Mouse (Mus musculus): ENCODE results near the gene Tango2. TPM values are rescaled to one million over a fixed set of nuclear protein-coding genes. Genes with fewer than 3 reads are reported as not detected.

Gene Tango2
- total and polyA plus RNA-seq, 3 experiments, result 3.8 to 10.8 (median 9.6) TPM

- Histone ChIP-seq H3K4me3 (replicated peaks in 1 of 3; ENCODE audit: low read depth in 2 of 3, low read length in 2 of 3, poor library complexity in 1 of 3) (no peak overlapping the region), H3K4me2 (ENCODE audit: insufficient read depth, low read depth, poor library complexity, severe bottlenecking) (no peak overlapping the region), H3K9me3 (replicated peaks; ENCODE audit: low read length) (no peaks in the 10 kb centered on the region), H3K27ac (ENCODE audit: insufficient read depth, low read depth) (no peak overlapping the region), H3K36me3 (replicated peaks in 1 of 2; ENCODE audit: control insufficient read depth in 1 of 2, insufficient read depth in 1 of 2, low read length in 1 of 2) (peaks cover 0 to 11% of the 10 kb centered on the region in 2 experiments), H3K27me3 (replicated peaks) (peaks cover 15% of the 10 kb centered on the region), H3K79me2 (replicated peaks; ENCODE audit: control insufficient read depth, extremely low read depth, insufficient read depth, poor library complexity, severe bottlenecking) (no peaks in the 10 kb centered on the region), H3K4me1 (ENCODE audit: control insufficient read depth in 1 of 2, insufficient read depth in 2 of 2) (peaks cover 18 to 42% of the 10 kb centered on the region in 2 experiments), H3K9ac (ENCODE audit: insufficient read depth, low read depth) (no peak overlapping the region)
- dilution Hi-C loops (cut with MboI; ENCODE audit: extremely low pct_ligation_motif_present, extremely low pct_unique_long_range_greater_than_20kb, low sequenced_read_pairs), result no loop called here
- in situ Hi-C loops (cut with MboI; ENCODE audit: low pct_ligation_motif_present, low pct_unique_long_range_greater_than_20kb, low sequenced_read_pairs), result no loop called here
- DNase-seq (ENCODE audit: extremely low read depth), result no peak
- no peak for TF ChIP-seq MEF2A (IDR thresholded peaks at IDR 0.05; ENCODE audit: borderline replicate concordance, low read depth, low read length)
- no peak for TF ChIP-seq ELF1 (IDR thresholded peaks at IDR 0.05; ENCODE audit: low read depth, low read length)
- no peak for TF ChIP-seq ZMIZ1 (IDR thresholded peaks at IDR 0.05; ENCODE audit: low read depth, low read length)
- TF ChIP-seq PAX5 (IDR thresholded peaks at IDR 0.05; ENCODE audit: low read length), result no peak
- TF ChIP-seq RAD21 (IDR thresholded peaks at IDR 0.05; ENCODE audit: low read depth, low read length), result no peak
- no peak for TF ChIP-seq E2F4 (IDR thresholded peaks at IDR 0.05; ENCODE audit: insufficient replicate concordance, low read depth, low read length)
- TF ChIP-seq UBTF (IDR thresholded peaks at IDR 0.05; ENCODE audit: low read depth, low read length), result no peak
- no peak for TF ChIP-seq JUND (conservative IDR thresholded peaks at IDR 0.05; ENCODE audit: low read depth, low read length)
- no peak for TF ChIP-seq MAX (IDR thresholded peaks at IDR 0.05; ENCODE audit: low read length)
- TF ChIP-seq GABPA (IDR thresholded peaks at IDR 0.05; ENCODE audit: insufficient replicate concordance, low read depth, low read length), result no peak
- no peak for TF ChIP-seq ZC3H11A (IDR thresholded peaks at IDR 0.05; ENCODE audit: low read depth, low read length)
- TF ChIP-seq NRF1 (IDR thresholded peaks at IDR 0.05; ENCODE audit: low read depth, low read length), result no peak
- TF ChIP-seq MYC (IDR thresholded peaks at IDR 0.05; ENCODE audit: low read depth, low read length), result no peak
- no peak for TF ChIP-seq SIN3A (IDR thresholded peaks at IDR 0.05; ENCODE audit: low read length)
- no peak for TF ChIP-seq EP300 (IDR thresholded peaks at IDR 0.05; ENCODE audit: low read length)
Measured at GRCm38 (mm10) chr16:18393595-18393994, 45.7 kb upstream of the Tango2 start.

- peak; percentile 82 for DNase-seq (ENCODE audit: extremely low read depth)
- in situ Hi-C loops (cut with MboI; ENCODE audit: low pct_ligation_motif_present, low pct_unique_long_range_greater_than_20kb, low sequenced_read_pairs), result no loop called here
- Histone ChIP-seq H3K9me3 (replicated peaks; ENCODE audit: low read length) (no peaks in the 10 kb centered on the region), H3K79me2 (replicated peaks; ENCODE audit: control insufficient read depth, extremely low read depth, insufficient read depth, poor library complexity, severe bottlenecking) (no peaks in the 10 kb centered on the region), H3K27me3 (replicated peaks) (peaks cover 15% of the 10 kb centered on the region), H3K27ac (ENCODE audit: insufficient read depth, low read depth) (no peak overlapping the region), H3K4me2 (ENCODE audit: insufficient read depth, low read depth, poor library complexity, severe bottlenecking) (peak overlapping the region; percentile 97), H3K4me3 (replicated peaks in 1 of 3; ENCODE audit: low read depth in 2 of 3, low read length in 2 of 3, poor library complexity in 1 of 3) (peak overlapping the region; percentile 56 to 75 (median 58)), H3K4me1 (ENCODE audit: control insufficient read depth in 1 of 2, insufficient read depth in 2 of 2) (peaks cover 20 to 44% of the 10 kb centered on the region in 2 experiments), H3K9ac (ENCODE audit: insufficient read depth, low read depth) (peak overlapping the region; percentile 61), H3K36me3 (replicated peaks in 1 of 2; ENCODE audit: control insufficient read depth in 1 of 2, insufficient read depth in 1 of 2, low read length in 1 of 2) (peaks cover 0 to 5% of the 10 kb centered on the region in 2 experiments)
- dilution Hi-C loops (cut with MboI; ENCODE audit: extremely low pct_ligation_motif_present, extremely low pct_unique_long_range_greater_than_20kb, low sequenced_read_pairs), result no loop called here
- TF ChIP-seq MEF2A (IDR thresholded peaks at IDR 0.05; ENCODE audit: borderline replicate concordance, low read depth, low read length), result peak; percentile 35; the same call in 1 of the 2 replicates
- TF ChIP-seq NRF1 (IDR thresholded peaks at IDR 0.05; ENCODE audit: low read depth, low read length), result no peak
- TF ChIP-seq MAFK (IDR thresholded peaks at IDR 0.05; ENCODE audit: insufficient replicate concordance, low read length), result no peak
- TF ChIP-seq ZKSCAN1 (IDR thresholded peaks at IDR 0.05; ENCODE audit: borderline replicate concordance, low read depth, low read length), result no peak
- peak; percentile 76 for TF ChIP-seq MXI1 (IDR thresholded peaks at IDR 0.05; ENCODE audit: low read depth, low read length)
- TF ChIP-seq NELFE (IDR thresholded peaks at IDR 0.05; ENCODE audit: low read depth, low read length), result peak; percentile 64
- peak; percentile 19; the same call in 1 of the 2 replicates for TF ChIP-seq MAX (IDR thresholded peaks at IDR 0.05; ENCODE audit: low read length)
- peak in 1 of 2 experiments; percentile 67; a peak in 2 of 4 replicates for TF ChIP-seq CTCF (conservative IDR thresholded peaks at IDR 0.05 in 1 of 2, IDR thresholded peaks at IDR 0.05 in 1 of 2; ENCODE audit: low read depth in 2 of 2, low read length in 2 of 2)
- TF ChIP-seq MAZ (IDR thresholded peaks at IDR 0.05; ENCODE audit: low read depth, low read length), result peak; percentile 74; the same call in 1 of the 2 replicates
- TF ChIP-seq SIN3A (IDR thresholded peaks at IDR 0.05; ENCODE audit: low read length), result peak; percentile 76
- no peak for TF ChIP-seq CHD2 (IDR thresholded peaks at IDR 0.05; ENCODE audit: low read length)
- no peak for TF ChIP-seq JUN (IDR thresholded peaks at IDR 0.05; ENCODE audit: insufficient read depth, low read depth, low read length)
- TF ChIP-seq ZNF384 (IDR thresholded peaks at IDR 0.05; ENCODE audit: low read depth, low read length), result no peak
- TF ChIP-seq RAD21 (IDR thresholded peaks at IDR 0.05; ENCODE audit: low read depth, low read length), result peak; percentile 26
- no peak for TF ChIP-seq POLR2AphosphoS2 (IDR thresholded peaks at IDR 0.05; ENCODE audit: low read depth, low read length)
- TF ChIP-seq GABPA (IDR thresholded peaks at IDR 0.05; ENCODE audit: insufficient replicate concordance, low read depth, low read length), result no peak
- TF ChIP-seq E2F4 (IDR thresholded peaks at IDR 0.05; ENCODE audit: insufficient replicate concordance, low read depth, low read length), result no peak
- no peak for TF ChIP-seq ETS1 (conservative IDR thresholded peaks at IDR 0.05; ENCODE audit: low read depth, low read length)
- TF ChIP-seq MYC (IDR thresholded peaks at IDR 0.05; ENCODE audit: low read depth, low read length), result no peak; the same call in 1 of the 2 replicates
- no peak for TF ChIP-seq RCOR1 (conservative IDR thresholded peaks at IDR 0.05; ENCODE audit: low read depth, low read length)
- no peak for TF ChIP-seq ZC3H11A (IDR thresholded peaks at IDR 0.05; ENCODE audit: low read depth, low read length)
- TF ChIP-seq PAX5 (IDR thresholded peaks at IDR 0.05; ENCODE audit: low read length), result no peak
- no peak; the same call in 1 of the 2 replicates for TF ChIP-seq ELF1 (IDR thresholded peaks at IDR 0.05; ENCODE audit: low read depth, low read length)
Measured at GRCm38 (mm10) chr16:18392469-18393426, 44.8 kb upstream of the Tango2 start.
